Mouse (Mus musculus) erythroblast, embryonic 14.5 days (primary cell): ENCODE measurements around the gene Sec24a.
"Not testable (repeated sequence)": the region's sequence is repeated elsewhere in the genome, so short reads cannot be mapped to it uniquely, and the experiment has no call there.

ENCODE experiments used
- GATA1 ChIP-seq: IDR thresholded peaks from 2 replicates; pipeline ENCODE4 v1.6.1; 2012; ENCODE audit warnings: low read length, inconsistent platforms, mixed read lengths
- TAL1 ChIP-seq: IDR thresholded peaks from 3 replicates; pipeline ENCODE4 v1.6.1; 2012; ENCODE audit warnings: low read length, inconsistent platforms, mixed read lengths

- not testable (repeated sequence) for TF ChIP-seq GATA1, TAL1
Observed at GRCm38 (mm10) chr11:51664747-51665146, 98.7 kb downstream of the Sec24a start.
